Mouse (Mus musculus) CD4-positive, CD25-positive, alpha-beta regulatory T cell, adult 2 months (primary cell): ENCODE data around the gene Gpr150.

Source experiments
- DNase-seq: peaks from one replicate; pipeline ENCODE4 v3.0.0-alpha.2; 2012; ENCODE audit warnings: low read depth, low spot score

The Gpr150 gene

DNA sequence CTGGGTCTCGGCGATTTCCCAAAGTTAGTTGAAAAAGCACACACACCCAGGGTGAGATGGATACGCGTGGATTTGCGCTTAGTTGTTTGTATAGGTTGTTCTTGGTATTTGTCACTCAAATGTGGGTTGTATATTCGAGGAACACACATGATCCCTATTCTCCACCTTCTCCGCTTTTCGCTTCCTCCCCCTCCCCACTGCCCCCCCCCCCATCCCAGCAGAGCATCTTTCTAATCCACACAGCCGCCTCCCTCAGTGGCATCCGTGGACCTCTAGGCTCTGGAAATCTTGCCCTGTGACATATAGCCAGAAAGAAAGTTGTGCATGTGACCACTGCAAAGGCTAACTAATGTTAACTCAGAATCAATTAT lies at the start of gene Gpr150:
Gpr150 (minus strand) TSS at position 101 of the 371 bp plus-strand sequence.
- DNase-seq = no peak

DNA sequence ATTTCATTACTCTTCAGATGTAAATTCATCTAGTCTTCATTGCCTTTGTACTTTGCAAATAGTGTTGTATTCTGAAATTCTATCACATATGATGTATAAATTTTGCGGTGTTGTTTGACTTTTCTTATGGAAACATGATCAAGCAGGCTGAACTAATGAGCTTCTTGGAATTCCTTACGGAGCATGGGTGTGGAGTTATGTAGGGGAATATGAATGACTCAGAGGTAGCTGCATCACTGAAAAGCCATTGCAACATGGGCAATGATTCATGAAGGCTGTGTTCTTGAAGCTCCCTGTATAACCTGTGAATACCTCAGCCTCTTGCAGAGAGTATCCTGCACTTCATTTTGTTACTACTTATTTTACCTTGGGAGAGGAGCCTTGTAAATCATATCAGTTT lies 45.2 kb upstream of the Gpr150 start:
- DNase-seq = no peak

DNA sequence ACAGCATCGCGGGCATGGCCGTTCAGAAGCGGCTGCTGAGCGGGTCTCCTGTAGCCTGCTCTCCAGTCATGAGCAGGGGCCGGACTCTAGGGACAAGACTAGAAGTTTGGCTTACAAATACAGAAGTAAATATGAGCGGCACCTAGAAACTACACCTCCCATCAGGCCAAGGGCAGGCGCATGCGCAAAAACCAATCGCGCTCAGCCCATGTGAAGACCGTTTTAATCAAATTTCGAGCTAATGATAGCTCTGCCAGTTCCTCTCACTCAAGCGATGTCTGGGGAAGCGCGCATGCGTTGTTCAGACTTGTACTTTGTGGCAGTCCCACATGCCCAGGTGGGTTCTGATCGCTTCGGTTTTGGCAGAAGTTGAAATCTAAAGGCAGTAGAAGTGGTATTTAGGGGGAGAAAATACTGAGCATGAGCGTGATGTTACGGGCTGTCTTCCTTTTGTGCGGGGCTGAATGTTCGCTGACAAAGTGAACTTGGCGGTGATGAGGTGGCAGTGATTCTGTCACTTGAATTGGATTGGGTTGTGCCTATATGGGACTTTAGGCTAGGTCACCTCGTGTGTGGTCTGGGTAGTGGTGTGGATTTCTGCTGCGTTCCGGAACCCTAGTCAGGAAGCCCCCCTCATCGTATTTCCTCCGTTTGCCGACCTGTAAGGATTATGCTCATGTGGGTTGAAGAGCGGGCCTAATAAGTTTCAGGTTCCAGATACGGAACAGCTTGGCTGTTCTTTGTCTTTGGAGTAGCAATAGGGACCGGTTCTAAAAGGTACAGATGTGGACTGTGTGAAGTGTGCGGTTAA lies 41.9 kb upstream of the Gpr150 start, which contains the start of the genes Arsk and Ttc37:
Arsk (minus strand) TSS at position 168 of the 811 bp plus-strand sequence.
Ttc37 (plus strand) TSS at position 242 of the 811 bp plus-strand sequence.
- DNase-seq = peak; percentile 98

DNA sequence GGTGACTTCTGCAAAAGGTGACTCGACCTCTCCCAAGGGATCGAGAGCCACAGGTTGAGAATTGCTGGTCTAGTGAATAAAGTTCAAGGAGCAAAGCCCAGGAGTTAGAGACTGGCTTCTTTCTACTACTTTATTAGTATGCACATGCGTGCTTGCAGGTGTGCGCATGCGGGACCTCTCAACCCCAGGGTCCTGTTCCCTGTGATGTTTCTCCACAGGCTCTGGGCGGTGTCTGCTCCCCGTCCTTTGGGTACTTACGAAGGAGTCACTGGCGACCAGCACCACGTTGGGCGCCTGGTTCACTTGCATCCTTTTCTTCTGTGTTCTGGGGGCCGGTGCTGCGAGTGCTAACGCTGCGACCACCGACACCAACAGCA lies 41.3 kb upstream of the Gpr150 start:
- DNase-seq = peak; percentile 61

DNA sequence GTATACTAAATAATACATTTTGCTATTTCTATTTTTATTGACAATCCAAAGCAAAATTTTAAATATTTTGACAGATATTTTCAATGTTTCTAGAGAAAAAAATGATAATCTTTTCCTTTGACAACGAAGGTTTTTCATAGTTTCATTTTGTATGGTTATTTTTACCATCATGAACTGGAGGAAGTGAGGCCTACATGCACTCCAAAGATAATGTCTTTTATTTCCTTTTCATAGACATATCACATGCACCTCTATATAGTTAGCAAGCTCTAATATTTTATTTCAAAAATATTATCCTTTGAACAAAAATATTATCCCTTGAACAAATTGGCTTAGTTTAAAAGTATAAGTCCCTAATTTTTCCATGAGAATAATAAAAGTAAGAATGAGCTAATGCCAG lies 17.5 kb upstream of the Gpr150 start:
- DNase-seq = no peak

DNA sequence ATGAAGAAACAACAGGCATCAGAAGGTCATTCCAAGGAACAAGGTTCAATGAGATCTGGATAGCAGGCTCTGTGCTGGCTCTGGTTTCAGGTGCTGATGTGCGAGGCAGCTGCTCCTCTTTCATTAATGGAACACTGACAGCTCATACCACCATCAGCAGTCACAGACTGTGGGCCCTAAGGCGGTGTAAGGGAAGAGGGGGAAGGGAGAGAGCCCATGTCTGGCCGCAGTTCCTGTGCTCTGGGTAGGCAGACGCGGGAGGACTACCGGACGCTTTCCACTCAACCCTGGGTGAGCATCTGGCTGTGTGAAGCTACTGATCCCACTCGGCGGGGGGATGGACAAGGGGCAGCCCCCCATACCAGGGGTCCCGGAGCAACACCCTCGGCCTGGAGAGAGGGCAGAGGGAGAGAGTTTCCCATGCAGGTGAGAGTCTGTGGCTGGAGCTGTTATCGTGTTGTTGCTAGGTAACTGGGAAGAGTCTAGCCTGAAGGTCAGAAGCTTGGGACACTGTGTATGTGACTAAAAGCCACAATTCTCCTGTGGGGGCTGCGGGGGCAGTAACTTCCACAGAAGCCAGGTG lies 7.7 kb upstream of the Gpr150 start:
- DNase-seq = no peak

DNA sequence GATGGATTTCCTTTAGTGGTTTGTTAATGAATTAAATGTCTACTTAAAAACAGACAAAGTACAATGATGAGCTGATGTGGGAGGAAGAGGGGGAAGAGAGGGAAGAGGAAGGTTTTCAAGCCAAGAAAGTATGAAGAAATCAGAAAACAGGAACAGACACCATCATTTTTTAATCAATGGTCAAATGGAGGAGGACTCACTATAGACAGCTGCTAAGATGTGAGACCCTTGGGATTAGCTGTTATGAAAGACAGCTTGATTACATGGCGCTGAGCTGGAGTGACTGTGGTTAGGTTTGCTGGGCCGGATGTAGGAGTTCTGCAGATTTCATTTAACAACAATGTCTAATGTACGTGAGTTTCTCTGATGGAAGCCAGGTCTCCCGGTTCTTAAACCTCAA lies 6.8 kb upstream of the Gpr150 start:
- DNase-seq = no peak

DNA sequence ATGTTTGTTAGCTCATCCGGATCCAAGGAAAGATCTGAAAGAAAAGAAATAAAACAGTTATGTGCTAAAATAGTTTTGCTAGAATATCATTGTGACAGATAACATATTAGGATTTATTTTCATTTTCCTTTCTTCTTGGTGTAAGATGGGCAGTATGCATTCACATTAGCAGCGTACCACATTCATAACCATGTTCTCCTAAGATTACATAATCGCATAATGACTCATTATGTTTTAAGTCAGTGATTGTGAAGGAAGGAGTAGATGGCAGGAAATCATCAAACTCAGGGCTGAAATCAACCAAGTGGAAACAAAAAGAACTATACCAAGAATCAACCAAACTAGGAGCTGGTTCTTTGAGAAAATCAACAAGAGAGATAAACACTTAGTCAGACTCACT lies 5.8 kb upstream of the Gpr150 start:
- no peak for DNase-seq

DNA sequence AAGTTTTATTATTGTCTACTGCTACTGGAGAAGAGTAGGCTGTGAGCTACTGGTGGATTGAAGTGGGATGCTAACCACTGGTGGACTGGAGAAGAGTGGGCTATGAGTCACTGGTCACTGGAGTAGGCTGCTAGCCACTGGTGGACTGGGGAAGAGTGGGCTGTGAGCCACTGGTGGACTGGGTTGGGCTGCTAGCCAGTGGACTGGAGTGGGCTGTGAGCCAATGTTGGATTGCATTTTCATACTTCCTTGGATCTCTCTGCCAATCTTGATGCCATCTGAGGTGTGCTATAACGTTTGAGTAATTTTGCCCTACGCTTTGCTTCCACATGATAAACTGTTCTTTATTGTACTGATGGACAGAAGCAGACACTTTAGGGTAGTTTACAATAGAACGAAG lies 5.3 kb upstream of the Gpr150 start:
- no peak for DNase-seq

DNA sequence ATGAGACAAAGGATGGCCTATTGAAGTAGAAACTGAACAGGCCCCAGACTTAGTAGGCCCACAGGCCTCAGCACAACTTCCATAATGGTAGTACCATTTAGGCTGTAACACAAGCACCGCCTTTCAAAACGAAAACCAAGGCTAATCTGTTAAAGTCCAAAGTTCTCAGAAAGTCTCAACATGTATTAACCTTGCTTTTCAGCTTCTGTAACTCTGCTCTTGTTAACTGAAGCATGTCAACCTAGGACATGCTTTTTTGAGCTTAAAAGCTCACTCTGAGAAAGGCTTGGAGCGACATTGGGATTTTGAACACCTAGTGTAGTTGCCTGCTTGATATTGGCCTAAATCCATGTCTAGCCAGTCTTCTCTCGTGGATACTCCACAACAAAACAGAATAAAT lies 2.8 kb upstream of the Gpr150 start:
- DNase-seq = no peak

DNA sequence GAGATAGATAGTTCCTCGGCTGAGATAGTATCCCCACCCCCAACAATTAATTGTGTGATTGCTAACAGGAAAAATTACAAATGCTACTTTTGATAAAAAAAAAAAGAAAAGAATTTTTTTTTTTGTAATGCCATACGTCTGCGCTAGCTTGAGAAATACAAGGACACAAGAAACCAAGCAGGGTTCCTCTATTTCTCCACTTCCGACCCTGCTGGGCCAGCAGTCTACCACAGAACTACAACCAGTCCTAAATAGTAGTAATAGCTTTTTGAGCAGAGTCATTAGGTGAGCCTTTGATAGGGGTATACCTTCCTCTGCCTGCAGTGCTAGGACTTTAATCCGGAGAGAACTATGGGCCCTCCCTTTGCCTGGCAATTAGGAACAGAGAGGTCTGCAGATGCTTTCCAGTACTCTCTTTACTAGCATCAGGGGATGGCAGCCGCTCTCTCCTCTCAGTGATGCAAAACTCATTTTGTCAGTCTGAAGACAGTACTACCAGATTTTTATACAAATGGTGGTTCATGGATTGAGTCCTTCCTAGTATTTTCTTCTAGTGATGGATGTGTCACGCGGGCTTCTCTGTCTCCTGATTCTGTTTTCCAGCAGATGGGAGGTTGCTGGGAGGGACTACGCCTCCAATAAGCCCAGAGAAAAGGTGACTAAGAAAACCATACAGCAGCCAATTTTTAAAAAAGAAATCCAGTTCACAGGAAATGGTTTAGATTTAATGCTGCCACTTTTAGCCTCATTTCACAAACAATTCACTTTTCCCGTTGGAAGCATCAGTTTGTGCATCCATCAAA lies 672 bp upstream of the Gpr150 start:
- DNase-seq = no peak

DNA sequence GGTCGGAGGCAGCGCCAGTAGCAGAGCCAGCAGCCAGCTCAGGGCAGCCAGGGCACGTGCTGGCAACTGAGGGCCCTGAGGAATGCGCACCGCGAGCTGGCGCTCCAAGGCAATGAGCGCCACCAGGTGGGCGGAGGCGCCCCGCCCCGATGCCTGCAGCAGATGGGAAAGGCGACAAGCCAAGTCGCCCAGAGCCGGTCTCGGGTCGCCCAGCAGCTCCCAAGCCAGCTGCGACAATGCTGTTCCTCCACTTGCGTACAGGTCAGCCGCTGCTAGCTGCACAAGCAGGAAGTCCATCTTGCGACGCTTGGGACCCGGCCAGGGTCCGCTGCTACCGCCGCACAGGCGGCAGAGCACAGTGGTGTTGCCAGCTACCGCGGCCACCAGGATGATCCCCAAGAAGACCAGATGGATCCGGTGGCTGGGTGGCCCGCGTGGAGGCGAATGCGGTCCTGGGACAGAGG lies 503 bp downstream of the Gpr150 start:
- DNase-seq = peak; percentile 69

DNA sequence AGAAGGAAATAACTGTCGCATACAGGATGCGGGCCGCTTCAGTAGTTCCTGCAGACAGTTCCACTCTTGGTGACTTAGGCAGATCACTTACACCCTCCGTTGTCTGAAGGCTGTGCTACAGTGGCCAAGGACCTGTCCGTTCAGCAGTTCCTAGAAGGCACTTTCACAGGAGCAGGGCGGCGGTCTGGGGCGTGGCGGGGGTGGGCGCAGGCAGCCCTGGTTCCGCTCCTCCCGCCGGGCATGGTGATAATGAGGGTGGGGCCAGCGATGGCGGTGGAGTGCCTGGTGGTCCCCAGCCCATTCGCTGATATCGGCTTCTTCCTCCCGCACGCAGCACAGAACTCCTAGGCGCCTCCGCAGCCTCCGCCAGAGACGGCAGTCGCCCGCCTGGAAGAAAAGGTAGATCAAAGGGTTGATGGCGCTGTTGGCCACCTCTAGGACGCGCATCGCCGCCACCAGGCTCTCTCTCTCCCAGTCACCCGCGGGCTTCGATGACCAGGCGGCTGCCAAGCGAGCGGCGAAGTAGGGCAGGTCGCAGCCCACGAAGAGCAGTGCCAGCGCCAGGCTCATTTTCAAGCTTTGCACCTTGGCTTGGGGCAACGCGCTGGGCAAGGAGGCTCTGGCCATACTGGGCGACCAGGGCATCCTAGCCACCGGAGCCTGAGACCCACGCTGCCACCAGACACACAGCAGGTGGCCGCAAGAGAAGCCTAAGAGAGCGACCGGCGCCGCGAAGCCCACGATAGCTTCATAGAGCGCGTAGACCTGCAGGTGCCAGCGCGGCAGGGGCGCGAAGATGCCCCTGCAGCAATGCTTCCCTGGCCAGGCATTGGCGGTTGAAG lies 1.2 kb downstream of the Gpr150 start:
- DNase-seq = peak; percentile 19

DNA sequence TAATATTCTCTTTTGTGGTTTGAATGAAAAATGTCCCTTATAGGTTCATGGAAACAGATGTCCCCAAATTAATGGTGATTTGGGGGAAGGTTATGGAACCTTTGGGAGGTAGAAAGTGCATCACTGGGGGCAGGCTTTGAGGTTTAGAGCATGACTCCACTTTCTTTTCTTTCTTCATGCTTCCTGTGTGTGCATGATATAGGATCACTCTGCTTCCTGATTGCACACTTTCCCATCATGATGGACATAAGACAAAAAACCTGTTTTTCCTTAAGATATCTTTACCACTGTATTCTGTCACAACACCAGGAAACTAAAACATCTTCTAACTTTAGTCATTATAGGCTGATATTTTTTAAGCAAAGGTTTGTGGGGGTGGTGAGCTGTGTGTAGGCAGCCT lies 11.8 kb downstream of the Gpr150 start:
- no peak for DNase-seq

DNA sequence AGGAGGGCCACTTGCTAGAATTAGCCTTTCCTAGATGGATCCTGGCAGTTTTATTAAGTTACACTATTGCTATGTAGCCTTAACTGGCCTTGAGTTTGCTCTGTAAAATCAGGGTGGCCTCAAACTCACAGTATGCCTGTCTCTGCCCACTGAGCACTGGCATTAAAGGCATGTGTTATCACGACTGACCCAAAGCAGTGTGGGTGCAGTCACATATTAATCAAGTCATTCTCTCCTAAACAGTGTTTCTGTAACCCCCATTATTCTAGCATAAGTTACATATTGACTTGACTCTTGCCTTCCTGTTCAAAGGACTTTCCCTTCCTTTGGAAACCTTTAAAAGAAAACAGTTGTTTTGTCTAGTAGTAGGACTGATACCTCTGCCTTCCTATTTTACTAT lies 14.3 kb downstream of the Gpr150 start:
- no peak for DNase-seq

DNA sequence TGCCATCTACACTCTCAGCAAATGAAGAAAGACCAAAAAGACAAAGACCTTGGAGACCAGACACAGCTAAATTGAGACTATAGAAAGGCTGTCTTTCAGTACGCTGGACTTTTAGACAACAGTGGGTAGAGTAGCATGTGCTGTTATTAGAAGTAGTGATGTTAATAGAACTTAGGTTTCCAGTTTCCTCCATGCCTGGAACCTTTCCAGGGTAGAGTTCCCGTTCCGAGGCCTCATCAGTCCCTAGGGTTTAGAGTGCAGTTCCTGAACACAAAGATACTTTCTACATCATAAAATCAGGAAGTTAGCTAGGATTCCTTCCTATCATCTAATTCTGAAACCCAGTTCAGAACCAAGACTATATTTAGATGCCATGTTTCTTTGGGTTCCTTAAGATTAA lies 32.2 kb downstream of the Gpr150 start:
- DNase-seq = no peak

DNA sequence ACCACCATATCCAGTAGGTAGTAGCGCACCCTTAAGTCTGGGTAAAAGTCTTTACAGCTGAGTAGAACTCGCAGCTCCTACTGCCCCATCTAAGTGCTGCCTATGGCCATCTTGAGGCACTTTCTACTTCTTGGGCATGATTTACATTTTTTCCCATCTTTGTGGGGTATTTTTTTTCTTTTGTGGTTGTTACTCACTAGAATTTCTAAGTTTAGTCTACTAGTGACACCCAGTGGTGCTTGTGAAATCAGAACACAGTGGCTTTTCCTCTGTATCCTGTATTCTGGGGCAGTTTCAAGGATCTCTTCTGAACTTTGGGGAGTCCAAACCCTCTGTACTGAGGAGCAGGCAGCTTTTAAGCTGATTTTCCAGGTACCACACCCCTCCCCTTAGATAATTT lies 35.0 kb downstream of the Gpr150 start:
- peak; percentile 11 for DNase-seq

DNA sequence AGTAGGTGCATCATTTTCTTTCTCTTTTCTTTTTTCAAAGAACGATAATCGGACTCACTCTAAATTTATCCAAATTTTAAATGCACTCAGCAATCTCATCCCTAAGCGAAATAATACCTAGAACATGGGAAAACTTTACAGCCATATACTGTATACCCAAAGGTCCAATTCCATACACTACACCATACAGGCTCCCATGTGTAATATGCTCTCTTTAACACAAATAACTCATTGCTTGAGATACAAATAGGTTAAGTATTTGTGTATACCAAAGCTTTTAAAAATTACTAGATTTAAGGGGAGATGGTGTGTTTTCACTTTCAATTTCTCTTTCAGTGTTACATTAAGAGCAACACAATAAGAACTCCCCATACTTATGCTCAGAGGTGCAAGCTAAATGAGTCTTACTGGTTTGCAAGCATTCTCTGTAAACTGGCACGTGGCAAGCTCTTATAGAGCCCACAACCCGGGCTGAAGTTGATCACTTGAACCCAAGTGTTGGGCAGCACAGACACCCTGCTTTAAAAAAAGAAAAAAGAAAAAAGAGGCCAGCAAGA lies 37.9 kb downstream of the Gpr150 start:
- peak; percentile 39 for DNase-seq

DNA sequence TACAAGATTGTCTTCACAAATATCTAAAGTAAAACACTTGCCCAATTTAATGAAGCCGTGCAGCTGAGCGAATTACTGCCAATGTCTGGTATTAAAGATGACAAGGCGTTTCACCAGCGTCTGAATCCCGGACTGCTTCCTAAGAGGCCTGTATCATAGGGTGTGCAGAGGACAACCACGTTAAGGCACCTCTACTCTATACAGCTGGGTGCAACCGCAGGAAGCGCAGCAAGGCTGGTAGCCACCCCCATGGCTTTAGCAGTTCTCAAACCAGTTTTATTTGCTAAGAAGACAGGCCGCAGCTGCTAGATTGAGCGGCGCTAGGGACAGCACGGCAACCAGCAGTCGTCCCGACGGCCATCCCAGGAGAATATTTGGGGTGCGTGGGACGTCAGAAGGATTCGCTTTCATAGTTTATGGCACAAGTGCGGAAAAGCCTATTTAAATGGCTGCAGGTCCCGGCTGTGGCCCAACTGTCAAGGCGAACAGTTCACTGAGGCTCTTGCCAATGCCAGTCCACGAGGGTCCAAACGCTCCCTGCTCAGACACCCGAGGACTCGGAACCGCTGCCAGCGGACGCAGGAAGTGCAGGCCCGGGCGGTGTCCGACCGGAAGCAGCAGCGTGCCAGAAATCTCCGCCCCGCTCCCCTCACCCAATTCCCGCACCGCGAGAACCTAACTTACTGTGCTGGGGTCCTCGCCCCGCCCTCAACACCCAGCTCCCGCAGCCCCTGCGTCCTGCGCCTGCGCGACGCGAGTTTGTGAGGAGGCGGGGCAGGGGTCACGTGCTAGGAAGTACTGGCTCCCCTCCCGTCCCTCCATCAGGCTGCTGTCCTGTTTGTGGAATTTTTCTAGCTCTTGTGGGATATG lies 38.6 kb downstream of the Gpr150 start, which contains the start of gene Rfesd:
Rfesd (minus strand) TSS at position 746 of the 870 bp plus-strand sequence.
- peak; percentile 99 for DNase-seq

DNA sequence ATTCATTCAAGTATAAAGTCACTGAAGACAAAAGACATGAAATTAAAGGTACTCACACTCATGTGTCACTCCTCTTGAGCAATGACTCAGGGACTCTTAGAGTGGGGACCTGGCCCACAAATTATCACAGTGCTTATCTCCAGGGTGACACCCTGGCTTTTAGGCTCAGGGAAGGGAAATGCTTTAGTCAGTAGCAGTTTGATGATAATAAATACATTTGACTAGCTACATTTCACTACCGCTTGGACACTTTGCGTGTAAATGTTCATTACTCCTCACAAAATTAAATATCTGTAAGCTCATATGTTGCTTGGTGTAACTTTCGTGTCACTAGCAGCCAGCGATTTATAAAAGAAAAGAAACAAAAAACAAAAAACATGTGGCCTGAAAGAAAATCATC lies 39.3 kb downstream of the Gpr150 start:
- peak; percentile 21 for DNase-seq
